Mouse (Mus musculus): ENCODE measurements at regions not wholly inside any gene's neighbourhood (a gene's known extent, or its start where the extent isn't known, plus 50 kb on each side); places are given as distances from the start of the nearest gene placed in this dataset.
A peak's percentile ranks its signal among the peaks of the same experiment; 100 is the strongest.

- H3K27me3 ChIP-seq (replicated peaks) = peaks cover 94% of the 10 kb centered on the region
- no peaks in the 10 kb centered on the region for H3K36me3 ChIP-seq
- ATAC-seq (ENCODE audit: insufficient read depth, low FRiP score, low read depth) = no peak
- no peak overlapping the region for H3K9ac ChIP-seq
- WGBS = 1% methylated on average over 58 of the region's 58 CpGs
- H3K9me3 ChIP-seq = no peaks in the 10 kb centered on the region
- no peak overlapping the region for H3K4me3 ChIP-seq (replicated peaks)
- no peak overlapping the region for H3K27ac ChIP-seq
- no peak overlapping the region for H3K4me2 ChIP-seq
- 0 out of 2 replicates have a peak, but pooled peaks cover 5% of the 10 kb centered on the region for H3K4me1 ChIP-seq
Measured at GRCm38 (mm10) chr7:79543231-79544071, 74.0 kb downstream of the Rhcg start.

DNA sequence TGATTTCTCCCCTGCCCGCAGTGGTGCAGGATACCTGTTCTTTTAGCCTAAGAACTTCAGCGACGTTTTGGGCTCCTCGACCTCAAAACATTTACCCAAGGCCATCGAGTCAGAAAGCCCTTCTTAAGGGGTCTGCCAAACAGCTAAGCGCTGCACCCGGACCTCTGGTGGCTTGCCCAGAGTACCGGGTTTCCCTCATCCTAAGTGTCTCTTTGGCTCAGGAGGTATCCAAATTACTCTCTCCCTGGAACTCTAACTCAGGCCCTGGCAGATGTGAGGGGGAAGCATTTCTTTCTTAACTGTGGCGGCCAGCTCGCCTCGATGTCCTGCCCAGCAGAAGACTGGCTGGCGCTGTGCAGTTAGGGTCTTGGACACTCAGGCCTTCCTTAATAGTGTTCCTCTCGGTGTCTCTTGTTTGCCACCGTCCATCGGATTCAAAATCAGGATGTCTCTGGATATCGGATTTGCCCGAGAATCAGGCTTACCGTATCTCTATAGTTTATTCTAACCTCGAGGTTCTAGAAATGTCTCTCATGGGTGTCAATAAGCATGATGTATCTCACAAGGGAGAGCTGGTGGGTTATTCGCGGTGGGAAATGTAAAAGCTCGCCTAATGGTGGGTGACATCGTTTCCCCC, 75.0 kb downstream of the Rhcg start:
- Histone ChIP-seq H3K4me1 (0 out of 2 replicates have a peak, but pooled peaks cover 5% of the 10 kb centered on the region), H3K27ac (no peak overlapping the region), H3K9me3 (no peaks in the 10 kb centered on the region), H3K4me3 (replicated peaks) (no peak overlapping the region), H3K4me2 (no peak overlapping the region), H3K27me3 (replicated peaks) (peaks cover 94% of the 10 kb centered on the region), H3K9ac (no peak overlapping the region), H3K36me3 (no peaks in the 10 kb centered on the region)
- no peak for ATAC-seq (ENCODE audit: insufficient read depth, low FRiP score, low read depth)
- WGBS = 2% methylated on average over 23 of the region's 23 CpGs

- WGBS = 32% methylated on average over 2 of the region's 2 CpGs
- H3K4me1 ChIP-seq = peaks cover 16% of the 10 kb centered on the region; the same call in 1 of the 2 replicates
- H3K4me2 ChIP-seq = no peak overlapping the region
- no peak for ATAC-seq (ENCODE audit: insufficient read depth, low FRiP score, low read depth)
- H3K36me3 ChIP-seq = no peaks in the 10 kb centered on the region
- H3K4me3 ChIP-seq (replicated peaks) = no peak overlapping the region
- no peak overlapping the region for H3K27ac ChIP-seq
- H3K9me3 ChIP-seq = no peaks in the 10 kb centered on the region
- H3K27me3 ChIP-seq (replicated peaks) = peaks cover 94% of the 10 kb centered on the region
- H3K9ac ChIP-seq = no peak overlapping the region
Measured at GRCm38 (mm10) chr7:79540246-79540645, 74.1 kb upstream of the Polg start.

GRCm38 (mm10) chr7:79539426-79539825, 73.3 kb upstream of the Polg start:
- no peaks in the 10 kb centered on the region for H3K9me3 ChIP-seq
- H3K4me3 ChIP-seq (replicated peaks) = no peak overlapping the region
- H3K36me3 ChIP-seq = no peaks in the 10 kb centered on the region
- peaks cover 94% of the 10 kb centered on the region for H3K27me3 ChIP-seq (replicated peaks)
- H3K27ac ChIP-seq = no peak overlapping the region
- H3K9ac ChIP-seq = no peak overlapping the region
- H3K4me1 ChIP-seq = peaks cover 19% of the 10 kb centered on the region; the same call in 1 of the 2 replicates
- no peak for ATAC-seq (ENCODE audit: insufficient read depth, low FRiP score, low read depth)
- no peak overlapping the region for H3K4me2 ChIP-seq
- WGBS = 4% methylated on average over 3 of the region's 3 CpGs

DNA sequence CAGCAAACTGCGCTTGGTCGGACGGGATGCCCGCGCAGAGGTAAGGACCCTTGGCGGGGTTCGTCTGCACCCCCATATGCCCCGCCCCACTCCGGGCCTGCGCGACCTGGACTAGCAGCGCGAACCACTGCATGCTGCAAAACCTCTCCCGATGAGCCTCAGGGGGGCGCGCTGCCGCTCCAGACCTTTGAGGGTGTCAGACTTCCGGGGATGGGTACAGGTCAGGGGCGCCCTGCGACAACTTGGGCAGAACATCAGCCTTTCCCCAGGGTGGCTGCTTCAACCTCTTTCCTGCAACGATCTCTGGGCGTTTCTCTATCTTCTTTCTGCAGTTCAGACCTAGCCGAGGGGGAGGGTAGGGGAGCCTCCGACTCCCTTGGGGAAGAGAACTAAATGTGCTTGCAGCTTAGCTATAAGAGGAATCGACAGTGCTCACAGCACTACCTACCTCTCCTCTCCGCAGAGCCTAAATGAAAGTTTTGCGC, 70.0 kb upstream of the Polg start:
- peak overlapping the region; percentile 61 for H3K4me2 ChIP-seq
- H3K4me1 ChIP-seq = peaks cover 14% of the 10 kb centered on the region; the same call in 1 of the 2 replicates
- H3K9me3 ChIP-seq = no peaks in the 10 kb centered on the region
- ATAC-seq (ENCODE audit: insufficient read depth, low FRiP score, low read depth) = 0 out of 2 replicates have a peak, but pooled peaks have one; percentile 35
- H3K4me3 ChIP-seq (replicated peaks) = peak overlapping the region; percentile 37
- H3K27me3 ChIP-seq (replicated peaks) = peaks cover 95% of the 10 kb centered on the region
- no peak overlapping the region for H3K27ac ChIP-seq
- H3K36me3 ChIP-seq = no peaks in the 10 kb centered on the region
- no peak overlapping the region for H3K9ac ChIP-seq
- WGBS = under 1% methylated on average over 27 of the region's 27 CpGs

DNA sequence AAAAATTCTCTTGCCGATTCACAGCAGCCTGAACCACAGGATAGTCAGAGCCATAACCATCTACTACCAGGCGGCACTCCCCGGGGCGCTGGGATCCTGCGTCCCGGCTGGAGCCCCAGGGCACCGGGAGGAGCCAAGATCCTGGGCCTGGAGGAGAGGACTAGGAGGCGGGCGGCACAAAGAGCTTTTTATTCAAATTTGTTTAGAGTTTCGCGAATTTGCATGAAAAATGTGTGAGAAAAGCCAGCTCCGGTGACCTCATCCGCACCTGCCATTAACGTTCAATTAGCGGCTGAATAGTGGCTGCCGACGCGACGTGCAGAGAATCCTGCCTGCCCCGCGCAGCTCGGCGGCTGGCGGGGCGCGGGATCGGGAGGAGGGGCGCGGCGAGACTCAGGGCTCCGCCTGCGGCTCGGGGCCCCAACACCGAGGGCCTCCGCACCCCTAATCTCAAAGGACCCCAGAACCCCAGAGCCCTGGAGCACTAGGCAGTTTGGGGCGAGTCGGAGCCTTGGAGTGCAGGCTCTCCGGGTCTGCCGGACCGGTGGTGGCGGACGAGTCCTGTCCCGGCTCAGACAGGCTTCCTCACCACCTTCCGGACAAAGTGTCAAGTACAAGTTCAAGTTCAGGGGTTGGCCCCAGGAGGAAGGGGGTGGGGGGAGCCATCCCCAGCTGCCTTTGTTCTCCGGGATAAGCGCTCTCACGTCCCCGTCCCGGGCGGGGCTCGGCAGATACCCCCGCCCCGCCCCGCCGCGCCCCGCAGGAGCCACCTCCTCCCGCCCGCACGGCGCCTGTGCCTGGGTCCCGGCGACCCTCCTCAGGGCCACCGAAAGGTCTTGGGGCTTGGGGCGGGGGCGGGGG, 69.3 kb upstream of the Polg start:
- WGBS = under 1% methylated on average over 64 of the region's 66 CpGs
- Histone ChIP-seq H3K36me3 (no peaks in the 10 kb centered on the region), H3K4me2 (peak overlapping the region; percentile 61), H3K4me1 (peaks cover 14% of the 10 kb centered on the region; the same call in 1 of the 2 replicates), H3K9me3 (no peaks in the 10 kb centered on the region), H3K9ac (no peak overlapping the region), H3K4me3 (replicated peaks) (peak overlapping the region; percentile 37), H3K27me3 (replicated peaks) (peaks cover 94% of the 10 kb centered on the region), H3K27ac (no peak overlapping the region)
- ATAC-seq (ENCODE audit: insufficient read depth, low FRiP score, low read depth) = no peak

DNA sequence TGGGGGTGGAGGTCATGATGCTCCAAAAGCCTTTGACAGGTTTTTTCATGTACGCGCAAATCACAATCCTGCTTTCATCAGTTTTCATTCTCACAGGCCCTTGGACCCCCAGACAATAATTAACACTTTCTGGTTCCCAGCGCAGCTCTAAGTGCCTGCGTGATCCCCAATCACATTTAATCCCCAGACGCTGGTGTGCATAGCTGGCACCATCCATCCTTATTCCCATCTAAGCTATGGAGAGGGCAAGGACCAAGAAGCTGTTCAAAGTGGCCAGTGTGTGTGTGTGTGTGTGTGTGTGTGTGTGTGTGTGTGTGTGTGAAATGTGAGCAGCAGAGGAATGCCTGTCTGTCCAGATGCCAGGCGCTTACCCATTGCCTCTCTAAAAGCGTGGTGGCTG, 68.7 kb upstream of the Polg start:
- peaks cover 95% of the 10 kb centered on the region for H3K27me3 ChIP-seq (replicated peaks)
- H3K9me3 ChIP-seq = no peaks in the 10 kb centered on the region
- no peak overlapping the region for H3K27ac ChIP-seq
- H3K4me2 ChIP-seq = no peak overlapping the region
- peaks cover 14% of the 10 kb centered on the region; the same call in 1 of the 2 replicates for H3K4me1 ChIP-seq
- H3K9ac ChIP-seq = no peak overlapping the region
- no peaks in the 10 kb centered on the region for H3K36me3 ChIP-seq
- WGBS = 10% methylated on average over 7 of the region's 7 CpGs
- no peak for ATAC-seq (ENCODE audit: insufficient read depth, low FRiP score, low read depth)
- H3K4me3 ChIP-seq (replicated peaks) = no peak overlapping the region

- Histone ChIP-seq H3K36me3 (no peaks in the 10 kb centered on the region), H3K9me3 (no peaks in the 10 kb centered on the region), H3K4me2 (no peak overlapping the region), H3K27me3 (replicated peaks) (peaks cover 96% of the 10 kb centered on the region), H3K9ac (no peak overlapping the region), H3K4me3 (replicated peaks) (no peak overlapping the region), H3K27ac (no peak overlapping the region), H3K4me1 (peaks cover 14% of the 10 kb centered on the region; the same call in 1 of the 2 replicates)
- ATAC-seq (ENCODE audit: insufficient read depth, low FRiP score, low read depth) = no peak
- WGBS = 12% methylated on average over 5 of the region's 5 CpGs
Measured at GRCm38 (mm10) chr7:79534381-79534780, 68.2 kb upstream of the Polg start.

DNA sequence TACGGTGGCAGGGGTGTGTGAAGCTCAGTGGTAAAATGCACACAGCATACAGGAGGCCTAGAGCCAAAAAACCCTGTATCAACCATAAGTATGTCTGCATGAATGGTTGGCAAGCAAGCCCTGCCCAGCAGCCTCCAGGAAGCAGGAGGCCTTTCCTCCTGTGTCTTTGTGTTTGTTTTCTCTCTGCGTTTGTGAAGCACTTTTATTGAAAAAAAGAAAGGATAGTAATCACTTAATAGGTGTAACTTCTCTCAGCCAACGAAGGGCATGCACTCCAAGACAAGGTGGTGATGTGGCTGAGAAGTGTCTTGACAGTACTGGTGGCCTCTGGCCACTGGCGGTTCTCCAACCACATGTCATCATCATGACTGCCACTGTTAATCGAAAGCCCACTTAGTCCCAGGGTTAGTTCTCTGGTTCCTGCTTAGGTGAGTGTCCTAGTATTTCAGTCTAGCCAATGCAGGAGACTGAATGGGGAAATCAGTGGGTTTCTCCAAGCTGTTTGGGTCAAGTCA, 66.5 kb upstream of the Polg start:
- Histone ChIP-seq H3K36me3 (no peaks in the 10 kb centered on the region), H3K4me1 (peaks cover 14% of the 10 kb centered on the region; the same call in 1 of the 2 replicates), H3K27ac (no peak overlapping the region), H3K9ac (no peak overlapping the region), H3K27me3 (replicated peaks) (peaks cover 93% of the 10 kb centered on the region), H3K9me3 (no peaks in the 10 kb centered on the region), H3K4me2 (no peak overlapping the region), H3K4me3 (replicated peaks) (no peak overlapping the region)
- no peak for ATAC-seq (ENCODE audit: insufficient read depth, low FRiP score, low read depth)
- whole genome bisulfite sequencing = 57% methylated on average over 5 of the region's 5 CpGs

DNA sequence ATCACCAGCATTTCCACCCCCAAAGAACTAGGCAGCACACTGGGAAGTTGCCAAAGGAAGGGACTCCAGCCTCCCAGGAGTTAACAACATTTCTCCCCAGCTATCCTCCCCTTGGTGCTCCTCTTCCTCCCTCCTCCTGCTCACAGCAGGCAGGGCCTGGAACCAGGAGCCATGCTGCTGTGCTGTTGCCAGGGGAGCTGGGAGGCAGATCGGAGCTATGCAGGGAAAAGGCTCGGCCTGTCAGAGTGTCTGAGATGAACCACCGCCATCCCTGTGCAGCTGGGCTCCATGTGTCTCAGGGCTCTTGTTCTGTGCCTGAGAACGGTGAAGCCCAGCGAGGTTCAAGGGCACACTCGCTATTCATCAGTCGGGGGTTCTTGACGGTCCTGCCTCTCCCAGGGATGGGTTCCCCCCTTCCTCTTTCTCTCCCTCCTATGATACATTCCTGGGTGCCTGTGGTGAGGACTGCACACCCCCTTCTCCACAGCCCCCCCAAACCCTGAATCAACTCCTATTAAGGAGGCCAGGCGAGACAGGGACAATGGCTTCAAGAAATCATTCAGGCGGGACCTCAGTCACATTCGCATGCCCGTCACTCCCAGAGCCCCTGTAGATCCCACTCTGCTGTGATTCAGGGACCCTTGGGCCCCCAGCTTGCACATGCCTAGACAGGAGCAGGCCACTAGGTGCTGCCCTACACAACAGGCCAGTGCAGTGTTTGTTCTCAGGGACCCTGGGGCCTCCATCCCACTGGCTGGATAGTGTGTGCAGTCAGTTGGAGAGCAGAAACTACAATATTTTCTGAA, 65.6 kb upstream of the Polg start:
- no peaks in the 10 kb centered on the region for H3K36me3 ChIP-seq
- peaks cover 14% of the 10 kb centered on the region; the same call in 1 of the 2 replicates for H3K4me1 ChIP-seq
- 12% methylated on average over 12 of the region's 12 CpGs for WGBS
- no peak overlapping the region for H3K9ac ChIP-seq
- H3K4me3 ChIP-seq (replicated peaks) = no peak overlapping the region
- H3K4me2 ChIP-seq = no peak overlapping the region
- H3K27ac ChIP-seq = no peak overlapping the region
- peaks cover 93% of the 10 kb centered on the region for H3K27me3 ChIP-seq (replicated peaks)
- ATAC-seq (ENCODE audit: insufficient read depth, low FRiP score, low read depth) = no peak
- H3K9me3 ChIP-seq = no peaks in the 10 kb centered on the region

DNA sequence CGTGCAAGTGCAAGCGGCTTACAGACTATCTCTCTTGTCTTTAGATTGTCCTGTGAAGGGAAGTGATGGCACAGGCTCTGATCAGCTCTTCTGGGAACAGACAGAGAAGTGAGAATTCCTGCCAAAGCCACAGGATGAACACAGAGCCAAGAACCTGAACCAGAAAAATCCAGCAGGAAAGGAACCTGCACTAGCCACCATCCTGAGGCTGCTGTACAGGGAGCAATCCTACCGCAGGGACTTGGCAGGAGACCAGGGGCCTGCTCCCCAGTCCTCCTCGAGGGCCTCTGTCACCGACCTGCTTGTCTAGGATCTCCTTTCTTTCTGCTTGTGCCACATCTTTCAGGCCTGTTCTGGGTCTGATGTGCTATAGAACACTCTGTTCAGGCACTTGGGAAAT, 65.0 kb upstream of the Polg start:
- 18% methylated on average over 5 of the region's 5 CpGs for WGBS
- no peak overlapping the region for H3K4me2 ChIP-seq
- no peak overlapping the region for H3K9ac ChIP-seq

More for the DNA sequence above, 65.0 kb upstream of the Polg start:
- no peak for ATAC-seq (ENCODE audit: insufficient read depth, low FRiP score, low read depth)
- no peak overlapping the region for H3K4me3 ChIP-seq (replicated peaks)
- peaks cover 92% of the 10 kb centered on the region for H3K27me3 ChIP-seq (replicated peaks)
- H3K4me1 ChIP-seq = peaks cover 11% of the 10 kb centered on the region; the same call in 1 of the 2 replicates
- no peak overlapping the region for H3K27ac ChIP-seq
- H3K36me3 ChIP-seq = no peaks in the 10 kb centered on the region
- no peaks in the 10 kb centered on the region for H3K9me3 ChIP-seq

All from stomach, embryonic 15.5 days (tissue).